Mouse (Mus musculus): ENCODE data around the gene Actr8.

DNA sequence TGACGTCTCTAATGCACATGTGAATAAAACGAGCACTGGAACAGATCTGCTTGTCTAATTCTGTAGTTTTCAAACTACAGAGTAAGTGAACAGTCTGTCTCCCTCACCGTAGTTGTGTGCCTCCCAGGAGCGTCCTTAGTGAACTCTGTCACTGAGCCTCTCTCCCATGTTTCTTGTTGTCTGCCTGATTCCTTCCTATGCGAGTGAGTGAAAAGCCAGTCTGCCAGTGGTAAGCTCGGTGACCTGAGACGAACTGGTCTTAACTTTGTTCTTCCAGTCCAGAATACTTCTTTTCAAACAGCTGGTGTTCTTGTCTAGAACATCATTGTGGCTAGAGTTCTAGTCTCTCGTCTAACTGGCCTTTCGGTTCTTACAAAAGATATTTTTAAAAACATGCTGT, 9.6 kb downstream of the Actr8 start:
- TF ChIP-seq CTCF (IDR thresholded peaks at IDR 0.05; ENCODE audit: low read depth) (no peak), EP300 (optimal IDR thresholded peaks at IDR 0.05) (no peak)

Measured in stomach, postnatal 0 days (tissue).